Mouse (Mus musculus) cerebellum, adult 2 months (tissue): ENCODE data around the gene Taf5. TPM values are rescaled to one million over a fixed set of nuclear protein-coding genes. Genes with fewer than 3 reads are reported as not detected.

Source experiments
- DNase-seq, 2 experiments: peaks; one replicate each; pipeline ENCODE4 v3.0.0; 2021
- H3K27ac ChIP-seq: fragments of 200-500 bp; 2 replicates; pipeline ENCODE4 v1.5.1; 2012; ENCODE audit warnings: low read length, control low read depth, inconsistent platforms; ENCODE audit not compliant: insufficient read depth
- H3K27me3 ChIP-seq: fragments of 200-500 bp; 2 replicates; pipeline ENCODE4 v1.6.1; 2012; ENCODE audit warnings: inconsistent platforms, mild to moderate bottlenecking, low read length, moderate library complexity; ENCODE audit not compliant: control insufficient read depth, insufficient read depth
- H3K4me1 ChIP-seq: fragments of 200-500 bp; 2 replicates; pipeline ENCODE4 v1.6.1; 2011; ENCODE audit warnings: low read length; ENCODE audit not compliant: control insufficient read depth, insufficient read depth
- H3K4me3 ChIP-seq: fragments of 200-500 bp; replicated peaks from 2 replicates; pipeline ENCODE3; 2011; ENCODE audit warnings: mild to moderate bottlenecking, low read depth, low read length, control low read depth; ENCODE audit not compliant: insufficient read depth
- CTCF ChIP-seq: fragments of 200-500 bp; IDR thresholded peaks from 2 replicates; pipeline ENCODE4 v1.5.1; 2011; ENCODE audit warnings: low read depth, mild to moderate bottlenecking, control low read depth, low read length, moderate library complexity, borderline replicate concordance; ENCODE audit not compliant: insufficient read depth
- POLR2A ChIP-seq: fragments of 200-500 bp; IDR thresholded peaks from 2 replicates; pipeline ENCODE4 v1.6.1; 2011; ENCODE audit warnings: low read length, control low read depth, borderline replicate concordance; ENCODE audit not compliant: insufficient read depth
- WGBS: fragments of 180-500 bp; shearing (Covaris S2); methylation state at CpG from one replicate; pipeline ENCODE4 v1.1.7; 2018; 5-methylcytosine and 5-hydroxymethylcytosine counted together
- polyA plus RNA-seq: library from polyadenylated mRNA; depleted of rRNA; stranded (reverse); fragments of >200 nt; gene quantifications from 2 replicates; pipeline ENCODE4 v1.2.3, GENCODE M21; 2012

The Taf5 gene
- polyA plus RNA-seq, 1 experiment: 5.2 TPM

DNA sequence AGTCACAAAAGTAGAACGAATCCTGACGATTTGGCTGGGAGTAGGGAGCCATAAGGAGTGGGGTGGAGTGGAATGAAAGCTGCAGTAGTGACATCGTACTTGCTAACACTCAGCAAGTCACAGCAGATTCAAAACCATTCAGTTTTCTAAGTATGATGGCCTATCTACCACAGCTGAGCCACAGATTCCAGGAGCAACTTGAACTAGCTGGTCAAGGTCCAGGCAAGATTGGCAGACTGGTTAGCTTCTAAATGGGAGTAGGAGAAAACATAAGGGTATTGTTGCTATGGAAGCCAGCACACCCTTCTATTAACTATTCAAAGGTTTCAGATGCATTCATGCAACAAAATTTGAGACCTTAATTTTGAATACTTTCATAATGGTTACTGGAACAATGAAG lies 20.7 kb downstream of the Taf5 start:
- no peaks in the 10 kb centered on the region for H3K27me3 ChIP-seq
- no peak for DNase-seq
- WGBS: 40% methylated on average over 3 of the region's 3 CpGs
- peaks cover 4% of the 10 kb centered on the region; the same call in 1 of the 2 replicates for H3K4me1 ChIP-seq
- no peak overlapping the region for H3K4me3 ChIP-seq
- TF ChIP-seq POLR2A (no peak), CTCF (no peak)
- H3K27ac ChIP-seq: no peak overlapping the region

DNA sequence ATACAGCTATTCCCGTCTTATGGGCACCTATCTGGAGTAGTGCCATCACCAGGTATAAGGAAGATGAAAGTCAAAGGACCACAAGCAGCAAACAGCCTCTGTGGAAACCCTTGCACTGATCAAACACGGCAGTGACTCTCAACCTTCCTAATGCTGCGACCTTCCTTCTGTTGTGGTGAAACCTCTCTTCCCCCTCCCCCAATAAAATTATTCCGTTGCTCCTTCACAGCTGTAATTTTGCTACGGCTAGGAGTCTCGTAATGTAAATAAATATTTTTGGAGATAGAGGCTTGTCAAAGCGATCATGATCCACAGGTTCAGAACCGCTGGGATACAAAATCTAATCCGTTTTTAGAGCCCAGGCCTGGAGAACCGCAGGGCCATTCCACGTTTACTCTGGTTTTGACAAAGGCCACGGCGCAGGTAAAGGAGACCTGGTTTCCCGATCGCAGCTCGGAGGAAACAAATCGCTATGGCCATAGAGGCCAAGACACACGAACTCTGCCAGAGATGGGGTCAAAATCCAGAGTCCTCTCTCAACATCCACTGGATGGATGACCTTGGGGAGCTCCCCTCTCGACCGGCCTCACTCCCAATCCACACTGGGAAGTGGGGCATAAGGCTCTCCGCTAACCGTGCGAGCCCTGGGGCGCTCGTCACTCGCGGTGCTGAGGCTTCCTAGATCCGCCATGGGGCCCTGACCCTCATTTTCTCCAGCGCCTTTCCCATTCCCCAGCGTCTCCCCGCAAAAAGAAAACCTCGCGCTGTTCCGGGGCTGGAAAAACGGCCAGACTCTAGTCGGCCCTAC lies 22.4 kb downstream of the Taf5 start:
- Histone ChIP-seq H3K4me3 (peak overlapping the region; percentile 65), H3K4me1 (peaks cover 4% of the 10 kb centered on the region; the same call in 1 of the 2 replicates), H3K27me3 (no peaks in the 10 kb centered on the region), H3K27ac (peak overlapping the region; percentile 76)
- peak in 1 of 2 experiments; percentile 42 for DNase-seq
- no peak for TF ChIP-seq POLR2A
- TF ChIP-seq CTCF: no peak
- WGBS: under 1% methylated on average over 36 of the region's 36 CpGs

DNA sequence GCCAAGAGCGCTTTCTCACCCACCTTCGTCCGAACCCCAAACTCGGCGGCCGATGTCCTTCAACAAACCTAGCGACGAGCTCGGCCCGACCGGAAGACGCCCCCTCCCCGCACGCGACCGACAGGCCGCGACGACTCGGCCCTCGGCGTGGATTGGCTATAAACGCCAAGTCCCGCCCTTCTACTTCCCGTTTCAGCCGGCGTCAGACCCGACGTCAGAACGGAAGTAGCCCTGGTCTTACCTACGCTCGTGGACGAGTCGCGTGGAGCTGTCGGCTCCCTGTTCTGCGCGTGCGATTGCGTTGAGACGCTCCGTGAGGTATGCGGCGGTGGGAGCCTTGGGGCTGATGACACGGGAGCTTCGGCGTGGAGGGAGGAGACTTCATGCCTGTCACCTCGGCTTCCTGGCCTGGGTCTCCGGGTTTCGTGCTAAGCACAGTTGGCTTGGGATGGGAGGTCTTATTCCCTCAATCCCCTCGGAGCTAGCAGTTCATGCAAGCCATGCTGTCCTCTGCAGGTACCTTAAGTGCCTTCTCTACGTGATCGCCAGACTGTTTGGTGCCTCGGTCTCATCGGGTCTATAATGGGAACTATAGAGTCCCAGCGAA lies 23.1 kb downstream of the Taf5 start, which contains the start of the genes Usmg5 and Pdcd11:
Gene Usmg5, minus strand, starts transcription at position 98 of the 607 bp plus-strand sequence.
Gene Pdcd11, plus strand, starts transcription at position 219 of the 607 bp plus-strand sequence.
- peak within 1 kb of the TSS; percentile 76 for H3K27ac ChIP-seq
- H3K27me3 ChIP-seq: no peaks in the 10 kb centered on the region
- under 1% methylated on average over 56 of the region's 56 CpGs for WGBS
- peak; percentile 96 to 98 for DNase-seq
- peaks cover 4% of the 10 kb centered on the region; the same call in 1 of the 2 replicates for H3K4me1 ChIP-seq
- H3K4me3 ChIP-seq: peak within 1 kb of the TSS; percentile 65
- TF ChIP-seq CTCF (no peak), POLR2A (peak; percentile 90)

DNA sequence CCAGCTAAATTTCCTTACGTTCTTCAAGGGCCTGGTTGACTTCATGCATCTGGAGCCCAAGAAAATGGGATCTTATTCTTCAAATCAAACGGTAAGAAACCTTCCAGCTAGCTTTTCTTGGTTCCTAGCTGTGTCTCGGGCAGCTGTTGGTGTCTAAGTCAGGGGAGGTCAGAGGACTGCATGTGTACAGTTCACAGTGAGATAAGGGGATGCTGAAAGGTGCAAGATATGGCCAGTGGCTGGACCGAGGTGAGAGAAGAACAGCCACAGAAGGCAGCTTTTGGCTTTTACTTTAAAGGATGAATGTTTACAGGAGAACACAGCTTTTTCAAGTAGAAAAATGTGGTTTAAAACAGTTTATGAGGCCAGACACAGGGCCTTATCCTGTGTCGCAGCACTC lies 33.5 kb downstream of the Taf5 start:
- TF ChIP-seq CTCF: no peak
- no peak for TF ChIP-seq POLR2A
- Histone ChIP-seq H3K27ac (no peak overlapping the region), H3K4me1 (no peaks in the 10 kb centered on the region), H3K4me3 (no peak overlapping the region), H3K27me3 (no peaks in the 10 kb centered on the region)
- 95% methylated on average over 5 of the region's 5 CpGs for WGBS
- no peak for DNase-seq

DNA sequence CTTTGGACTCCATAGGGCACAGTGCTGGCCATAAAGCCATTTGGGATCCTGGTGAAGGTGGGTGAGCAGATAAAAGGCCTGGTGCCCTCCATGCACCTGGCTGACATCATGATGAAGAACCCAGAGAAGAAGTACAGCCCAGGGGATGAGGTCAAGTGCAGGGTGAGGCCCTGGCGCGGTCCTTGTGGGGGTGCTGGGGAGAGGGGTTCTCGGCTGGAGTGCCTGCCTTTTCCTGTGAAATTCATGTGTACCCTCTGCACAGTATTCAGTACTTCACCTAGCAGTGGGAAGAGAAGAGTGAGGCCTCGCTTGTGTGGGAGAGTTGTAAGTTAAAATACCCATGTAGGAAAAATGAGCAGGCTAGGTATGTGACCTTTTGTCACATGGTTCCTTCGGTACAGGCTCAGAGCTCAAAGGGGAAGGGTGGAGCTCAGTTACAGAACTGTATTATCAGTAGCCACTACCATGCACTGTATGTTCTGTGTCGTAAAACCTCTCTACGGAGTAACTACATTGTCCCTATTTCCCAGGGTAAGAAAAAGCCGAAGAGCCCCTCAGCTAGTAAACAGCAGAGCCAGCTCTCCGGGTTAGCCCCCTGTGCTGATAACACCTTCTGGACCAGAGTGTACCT lies 37.2 kb downstream of the Taf5 start:
- H3K4me3 ChIP-seq: no peak overlapping the region
- no peak overlapping the region for H3K27ac ChIP-seq
- H3K4me1 ChIP-seq: no peaks in the 10 kb centered on the region
- DNase-seq: no peak
- H3K27me3 ChIP-seq: no peaks in the 10 kb centered on the region
- TF ChIP-seq POLR2A: no peak
- no peak for TF ChIP-seq CTCF
- WGBS: 96% methylated on average over 9 of the region's 9 CpGs

DNA sequence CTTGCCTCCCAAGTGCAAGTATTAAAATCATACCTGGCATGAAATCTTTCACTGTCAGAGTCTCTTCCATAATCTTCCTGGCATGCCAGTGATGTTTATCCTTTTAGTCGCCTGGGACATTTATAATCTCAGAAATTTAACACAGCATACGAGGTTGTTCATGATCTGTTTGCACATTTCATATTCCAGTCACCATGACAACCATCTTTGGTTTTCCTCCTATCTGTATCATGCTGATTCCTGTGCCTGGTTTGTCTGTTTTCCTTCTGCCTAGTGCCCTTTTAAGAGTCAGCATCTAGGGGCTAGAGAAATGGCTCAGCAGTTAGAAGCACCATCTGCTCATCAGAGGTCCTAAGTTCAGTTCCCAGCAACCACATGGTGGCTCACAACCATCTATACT lies 51.1 kb downstream of the Taf5 start:
- TF ChIP-seq CTCF: no peak
- TF ChIP-seq POLR2A: no peak
- no peak for DNase-seq
- no peak overlapping the region for H3K4me3 ChIP-seq
- no peaks in the 10 kb centered on the region for H3K4me1 ChIP-seq
- 91% methylated on average over 2 of the region's 2 CpGs for WGBS
- H3K27ac ChIP-seq: no peak overlapping the region
- no peaks in the 10 kb centered on the region for H3K27me3 ChIP-seq

DNA sequence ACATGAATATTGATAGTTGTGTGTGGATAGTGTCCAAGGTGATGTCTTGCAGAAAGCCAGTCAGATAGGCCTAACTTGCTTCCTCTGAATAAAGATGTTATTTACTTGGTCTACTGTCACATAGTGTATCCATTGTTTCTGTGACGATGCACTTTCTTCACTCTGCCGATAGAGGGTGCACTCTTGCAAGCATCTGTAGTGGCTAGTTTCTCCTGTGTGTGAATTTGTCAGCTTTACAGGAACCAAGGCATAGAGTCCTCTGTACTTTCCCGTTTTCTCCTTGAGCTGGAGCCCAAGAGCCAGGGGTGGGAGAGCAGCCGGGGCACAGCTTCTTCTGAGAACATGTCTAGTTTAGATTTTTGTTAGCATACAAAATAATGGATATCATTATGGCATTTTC lies 53.5 kb downstream of the Taf5 start:
- H3K4me3 ChIP-seq: no peak overlapping the region
- H3K27ac ChIP-seq: no peak overlapping the region
- H3K27me3 ChIP-seq: no peaks in the 10 kb centered on the region
- H3K4me1 ChIP-seq: no peaks in the 10 kb centered on the region
- no peak for TF ChIP-seq POLR2A
- peak; percentile 57; the same call in 1 of the 2 replicates for TF ChIP-seq CTCF
- no peak for DNase-seq
- 30% methylated on average over 4 of the region's 4 CpGs for WGBS
